Mouse (Mus musculus) neural tube, embryonic 14.5 days (tissue): ENCODE results near the gene Eno2. TPM values are rescaled to one million over a fixed set of nuclear protein-coding genes. Genes with fewer than 3 reads are reported as not detected.

ENCODE experiments used
- ATAC-seq: fragments of 200-750 bp; cut with Nextera tagmentation; 2 replicates; pipeline ENCODE4 v1.8.0; 2017; ENCODE audit warnings: low read depth, mild to moderate bottlenecking, moderate TSS enrichment, moderate library complexity
- H3K27ac ChIP-seq: fragments of 300-500 bp; sonication (generic); 2 replicates; pipeline ENCODE4 v1.5.1; 2014; ENCODE audit warnings: low read depth, mild to moderate bottlenecking, control low read depth, low read length, moderate library complexity, mixed read lengths
- H3K27me3 ChIP-seq: fragments of 300-500 bp; sonication (generic); 2 replicates; pipeline ENCODE4 v1.6.1; 2014; ENCODE audit warnings: low read length; ENCODE audit not compliant: control insufficient read depth, insufficient read depth
- H3K36me3 ChIP-seq: fragments of 300-500 bp; sonication (generic); 2 replicates; pipeline ENCODE4 v1.6.1; 2014; ENCODE audit warnings: low read length, mixed read lengths; ENCODE audit not compliant: control insufficient read depth, insufficient read depth
- H3K4me1 ChIP-seq: fragments of 300-500 bp; sonication (generic); 2 replicates; pipeline ENCODE4 v1.6.1; 2014; ENCODE audit warnings: low read length; ENCODE audit not compliant: control insufficient read depth, insufficient read depth
- H3K4me2 ChIP-seq: fragments of 300-500 bp; sonication (generic); 2 replicates; pipeline ENCODE4 v1.6.1; 2014; ENCODE audit warnings: mild to moderate bottlenecking, low read depth, low read length, control low read depth
- H3K4me3 ChIP-seq: fragments of 300-500 bp; sonication (generic); 2 replicates; pipeline ENCODE4 v1.5.1; 2014; ENCODE audit warnings: low read depth, low read length, control low read depth, mixed read lengths
- H3K9ac ChIP-seq: fragments of 300-500 bp; sonication (generic); replicated peaks from 2 replicates; pipeline ENCODE4 v1.6.1; 2014; ENCODE audit warnings: low read depth, mild to moderate bottlenecking, control low read depth, low read length, mixed read lengths
- H3K9me3 ChIP-seq: fragments of 300-500 bp; sonication (generic); 2 replicates; pipeline ENCODE4 v1.6.1; 2016; ENCODE audit warnings: low read length; ENCODE audit not compliant: control insufficient read depth
- WGBS: fragments of 180-500 bp; shearing (Covaris S2); extraction: QIAGEN DNeasy Blood & Tissue Kit; methylation state at CpG from one replicate; pipeline ENCODE4 v1.1.7; 2014; 5-methylcytosine and 5-hydroxymethylcytosine counted together
- polyA plus RNA-seq: library from polyadenylated mRNA; unstranded; fragments of >200 nt; fragmentation: Nextera tagmentation; extraction: Ambion mirVana; gene quantifications from 2 replicates; pipeline ENCODE4 v1.2.1, GENCODE M21; 2014

The Eno2 gene
- polyA plus RNA-seq, 1 experiment from 2014 or later, result 205 TPM

DNA sequence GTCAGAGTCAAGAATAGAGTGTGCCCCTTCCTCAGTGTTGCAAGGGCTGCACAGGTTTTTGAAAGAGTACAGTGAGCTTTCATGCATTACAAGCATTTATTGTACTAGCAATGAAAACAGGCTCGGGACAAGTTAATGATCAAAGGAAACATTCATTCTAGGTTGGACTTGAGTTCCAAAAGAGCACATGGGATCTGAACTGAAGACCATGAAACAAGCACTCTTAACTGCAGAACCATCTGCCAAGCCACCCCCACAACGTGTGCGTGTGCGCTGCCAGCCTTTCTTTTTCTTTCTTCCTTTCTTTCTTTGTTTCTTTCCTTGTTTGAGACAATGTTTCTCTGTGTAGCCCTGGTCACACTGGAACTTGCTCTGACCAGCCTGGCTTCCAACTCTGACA is 26.3 kb upstream of the Eno2 start:
- no peaks in the 10 kb centered on the region for H3K36me3 ChIP-seq
- no peaks in the 10 kb centered on the region for H3K27me3 ChIP-seq
- no peaks in the 10 kb centered on the region for H3K9me3 ChIP-seq
- no peak overlapping the region for H3K9ac ChIP-seq
- H3K4me3 ChIP-seq, result no peak overlapping the region
- no peak overlapping the region for H3K4me2 ChIP-seq
- H3K4me1 ChIP-seq, result no peaks in the 10 kb centered on the region
- WGBS, result 64% methylated on average over 4 of the region's 4 CpGs
- ATAC-seq, result no peak
- H3K27ac ChIP-seq, result no peak overlapping the region

DNA sequence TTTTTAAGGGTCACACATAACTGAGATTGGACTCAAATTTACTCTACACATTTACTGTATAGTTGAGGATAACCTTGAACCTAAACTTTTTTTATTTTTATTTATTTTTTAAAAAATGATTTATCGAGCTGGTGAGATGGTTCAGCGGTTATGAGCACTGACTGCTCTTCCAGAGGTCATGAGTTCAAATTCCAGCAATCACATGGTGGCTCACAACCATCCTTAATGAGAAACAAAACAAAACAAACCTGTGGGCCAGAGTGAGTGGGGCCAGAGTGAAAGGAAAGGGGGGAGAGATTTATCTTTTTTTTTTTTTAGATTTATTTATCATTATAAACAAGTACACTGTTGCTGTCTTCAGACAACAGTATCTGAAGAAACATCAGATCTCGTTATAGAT is 22.4 kb upstream of the Eno2 start:
- Histone ChIP-seq H3K4me1 (no peaks in the 10 kb centered on the region), H3K27me3 (no peaks in the 10 kb centered on the region), H3K27ac (no peak overlapping the region), H3K9me3 (no peaks in the 10 kb centered on the region), H3K36me3 (no peaks in the 10 kb centered on the region), H3K4me3 (no peak overlapping the region), H3K9ac (no peak overlapping the region), H3K4me2 (no peak overlapping the region)
- no peak for ATAC-seq
- WGBS, result 89% methylated on average over 3 of the region's 3 CpGs

DNA sequence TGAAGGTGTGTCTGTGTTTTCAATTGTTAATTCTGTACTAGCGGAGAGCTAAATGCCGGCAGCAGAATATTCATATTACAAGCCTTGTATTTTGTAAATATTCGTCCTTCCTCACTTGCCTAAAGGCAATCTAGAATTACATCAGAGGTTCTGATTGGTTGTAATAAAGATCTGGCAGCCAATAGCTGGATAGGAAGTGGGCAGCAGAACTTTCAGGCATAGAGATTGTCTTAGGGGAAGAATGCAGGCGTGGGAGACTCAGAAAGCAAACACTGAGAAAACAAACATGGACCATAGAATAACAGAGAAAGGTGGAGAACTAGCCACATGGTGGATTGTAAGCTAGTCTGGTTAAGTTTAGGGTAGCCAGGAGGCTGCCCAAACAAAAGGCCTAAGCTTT is 20.6 kb upstream of the Eno2 start:
- Histone ChIP-seq H3K4me3 (no peak overlapping the region), H3K4me2 (no peak overlapping the region), H3K27ac (no peak overlapping the region), H3K36me3 (no peaks in the 10 kb centered on the region), H3K27me3 (no peaks in the 10 kb centered on the region), H3K9me3 (no peaks in the 10 kb centered on the region), H3K9ac (no peak overlapping the region), H3K4me1 (no peaks in the 10 kb centered on the region)
- WGBS, result 77% methylated on average over 4 of the region's 4 CpGs
- no peak for ATAC-seq

DNA sequence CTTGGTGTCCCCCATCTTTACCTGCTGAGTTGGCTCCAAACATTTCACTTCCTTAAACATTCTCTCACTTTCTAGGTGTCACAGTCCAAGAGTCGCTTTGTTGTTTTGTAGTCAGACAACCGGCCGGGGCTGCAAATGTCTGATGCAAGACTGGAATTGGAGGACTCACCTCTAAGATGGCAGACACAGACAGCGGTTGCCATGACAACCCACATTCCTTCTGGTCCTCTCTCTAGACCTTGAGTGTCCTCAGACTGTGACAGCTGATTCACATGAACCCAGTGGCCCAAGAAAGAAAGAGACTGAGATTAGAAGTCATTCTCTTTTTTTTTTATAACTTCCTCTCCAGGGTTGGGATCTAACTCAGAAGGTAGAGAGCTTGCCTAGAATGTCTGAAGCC is 20.0 kb upstream of the Eno2 start:
- Histone ChIP-seq H3K4me3 (no peak overlapping the region), H3K36me3 (no peaks in the 10 kb centered on the region), H3K4me2 (no peak overlapping the region), H3K27ac (no peak overlapping the region), H3K4me1 (no peaks in the 10 kb centered on the region), H3K27me3 (no peaks in the 10 kb centered on the region), H3K9me3 (no peaks in the 10 kb centered on the region), H3K9ac (no peak overlapping the region)
- ATAC-seq, result no peak
- 83% methylated on average over 4 of the region's 4 CpGs for WGBS

DNA sequence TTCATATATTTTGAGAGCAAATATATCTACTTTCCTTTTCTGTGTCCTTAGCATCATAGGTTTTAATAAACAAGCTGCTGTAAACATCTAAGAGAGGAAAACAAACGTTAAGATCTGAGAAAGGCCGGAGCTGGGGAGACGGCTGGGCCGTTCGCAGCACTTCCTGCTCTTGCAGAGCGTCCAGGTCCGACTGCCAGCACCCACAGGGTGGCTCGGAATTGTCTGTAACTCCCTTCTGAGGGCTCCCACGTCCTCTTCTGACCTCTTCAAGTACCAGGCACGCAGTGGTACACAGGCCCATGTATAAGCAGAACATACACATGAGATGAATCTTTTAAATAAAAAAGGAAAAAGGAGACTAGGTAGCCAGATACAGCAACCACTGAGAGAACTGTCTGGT is 18.2 kb upstream of the Eno2 start:
- no peaks in the 10 kb centered on the region for H3K4me1 ChIP-seq
- no peak overlapping the region for H3K27ac ChIP-seq
- 80% methylated on average over 10 of the region's 10 CpGs for WGBS
- no peak for ATAC-seq
- H3K4me2 ChIP-seq, result no peak overlapping the region
- no peaks in the 10 kb centered on the region for H3K27me3 ChIP-seq
- H3K4me3 ChIP-seq, result no peak overlapping the region
- H3K9ac ChIP-seq, result no peak overlapping the region
- no peaks in the 10 kb centered on the region for H3K9me3 ChIP-seq
- no peaks in the 10 kb centered on the region for H3K36me3 ChIP-seq

DNA sequence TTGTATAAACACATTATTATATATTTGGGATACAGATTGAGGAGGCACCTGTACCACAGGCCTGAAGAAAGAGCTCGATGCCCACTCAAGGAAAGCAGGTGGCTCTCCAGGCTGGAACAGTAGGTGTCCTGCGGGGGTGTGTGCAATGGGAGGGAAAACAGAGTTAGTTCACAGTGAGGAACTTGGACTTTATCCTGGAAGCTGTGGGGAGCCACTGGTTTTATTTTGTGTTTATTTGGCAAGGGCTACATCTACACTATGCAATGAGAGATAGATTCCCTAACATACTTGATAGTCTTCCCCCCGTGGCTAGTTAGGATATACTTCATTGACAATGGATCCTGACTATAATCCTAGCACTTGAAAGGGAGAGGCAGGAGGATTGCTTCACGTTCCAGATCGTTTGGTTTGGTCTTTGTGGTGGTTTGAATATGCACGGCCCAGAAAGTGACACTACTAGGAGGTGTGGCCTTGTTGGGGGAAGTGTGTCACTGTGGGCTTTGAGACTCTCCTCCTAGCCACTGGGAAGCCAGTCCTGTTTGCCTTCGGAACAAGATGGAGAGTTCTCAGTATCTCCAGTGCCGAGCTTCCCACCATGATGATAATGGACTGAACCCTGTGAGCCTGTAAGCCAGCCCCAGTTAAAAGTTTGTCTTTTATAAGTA is 17.4 kb upstream of the Eno2 start:
- Histone ChIP-seq H3K9me3 (no peaks in the 10 kb centered on the region), H3K27ac (no peak overlapping the region), H3K27me3 (no peaks in the 10 kb centered on the region), H3K4me1 (no peaks in the 10 kb centered on the region), H3K36me3 (no peaks in the 10 kb centered on the region), H3K4me3 (no peak overlapping the region), H3K4me2 (no peak overlapping the region), H3K9ac (no peak overlapping the region)
- ATAC-seq, result no peak
- WGBS, result 61% methylated on average over 8 of the region's 8 CpGs

DNA sequence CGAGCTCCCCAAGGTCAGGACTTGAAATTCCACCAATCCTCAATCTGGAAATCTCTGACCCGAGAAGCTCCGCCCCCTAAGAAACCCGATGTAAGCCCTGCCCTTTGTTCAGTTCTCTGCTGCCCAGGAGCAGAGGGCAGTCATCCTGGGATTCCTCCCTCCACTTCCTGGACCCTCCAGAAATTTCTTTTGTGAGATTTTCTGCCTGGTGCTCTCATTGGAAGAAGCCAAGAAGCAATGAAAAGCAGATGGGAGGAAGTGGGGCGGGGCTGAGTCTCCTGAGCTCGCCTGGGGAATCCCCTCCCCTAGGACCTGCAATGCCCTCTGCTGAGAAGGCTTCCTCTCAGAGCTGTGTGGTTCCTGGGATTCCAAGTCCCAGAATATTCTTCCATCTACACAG is 13.0 kb upstream of the Eno2 start:
- Histone ChIP-seq H3K4me2 (no peak overlapping the region), H3K9me3 (no peaks in the 10 kb centered on the region), H3K36me3 (no peaks in the 10 kb centered on the region), H3K4me3 (no peak overlapping the region), H3K9ac (no peak overlapping the region), H3K4me1 (peaks cover 5% of the 10 kb centered on the region; the same call in 1 of the 2 replicates), H3K27me3 (no peaks in the 10 kb centered on the region), H3K27ac (no peak overlapping the region)
- ATAC-seq, result no peak
- 21% methylated on average over 6 of the region's 6 CpGs for WGBS

DNA sequence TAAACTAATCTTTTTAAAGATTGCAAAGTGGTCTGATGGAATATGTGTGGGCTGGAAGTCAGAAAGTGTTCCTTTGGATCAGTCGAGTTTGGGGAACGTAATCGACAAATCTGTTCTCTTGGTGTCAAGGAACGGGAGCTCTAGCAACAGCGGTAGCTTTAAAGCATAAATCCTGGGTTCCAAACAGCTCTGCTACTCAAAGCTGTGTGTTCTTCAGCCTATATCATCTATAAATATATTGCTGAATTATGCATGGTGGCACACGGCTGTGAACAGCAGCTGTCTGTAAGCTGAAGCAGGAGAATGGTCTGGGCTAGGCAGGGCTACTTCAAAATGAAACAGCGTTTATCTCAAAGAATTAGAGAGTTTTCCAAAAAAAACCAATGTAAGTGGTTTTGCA is 11.4 kb upstream of the Eno2 start:
- H3K4me1 ChIP-seq, result peaks cover 5% of the 10 kb centered on the region; the same call in 1 of the 2 replicates
- no peaks in the 10 kb centered on the region for H3K36me3 ChIP-seq
- no peak for ATAC-seq
- no peaks in the 10 kb centered on the region for H3K27me3 ChIP-seq
- H3K4me2 ChIP-seq, result no peak overlapping the region
- H3K9me3 ChIP-seq, result no peaks in the 10 kb centered on the region
- H3K4me3 ChIP-seq, result no peak overlapping the region
- no peak overlapping the region for H3K9ac ChIP-seq
- no peak overlapping the region for H3K27ac ChIP-seq
- 85% methylated on average over 7 of the region's 7 CpGs for WGBS

DNA sequence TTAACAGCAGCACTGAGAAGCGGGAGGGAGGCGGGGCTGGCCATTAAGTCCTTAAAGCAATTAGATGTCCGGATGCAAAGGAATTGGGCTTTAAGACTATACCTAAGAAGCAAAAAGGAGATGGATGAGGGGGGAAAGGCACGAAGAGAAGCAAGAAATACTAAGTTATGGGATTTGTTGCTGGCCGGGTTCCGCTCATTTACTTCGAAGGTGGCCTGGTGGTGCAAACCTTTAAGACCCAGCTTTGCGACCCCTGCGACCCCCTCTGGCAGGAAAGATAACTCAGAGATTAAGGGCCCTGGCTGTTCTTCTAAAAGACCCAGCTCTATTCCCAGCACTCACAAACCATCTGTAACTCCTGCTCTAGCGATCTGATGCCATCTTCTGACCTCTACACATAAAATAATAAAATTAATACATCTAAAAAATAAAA is 10.5 kb upstream of the Eno2 start:
- no peaks in the 10 kb centered on the region for H3K9me3 ChIP-seq
- 5% methylated on average over 10 of the region's 10 CpGs for WGBS
- 0 out of 2 replicates have a peak, but pooled peaks have one; percentile 31 for ATAC-seq
- no peak overlapping the region for H3K27ac ChIP-seq
- H3K4me2 ChIP-seq, result peak overlapping the region; percentile 59
- peak overlapping the region; percentile 29; the same call in 1 of the 2 replicates for H3K9ac ChIP-seq
- H3K4me3 ChIP-seq, result peak overlapping the region; percentile 28
- peaks cover 5% of the 10 kb centered on the region; the same call in 1 of the 2 replicates for H3K4me1 ChIP-seq
- H3K27me3 ChIP-seq, result no peaks in the 10 kb centered on the region
- H3K36me3 ChIP-seq, result no peaks in the 10 kb centered on the region
